Mouse (Mus musculus) CH12.LX (cell line): ENCODE data around the gene Gm15557. TPM values are rescaled to one million over a fixed set of nuclear protein-coding genes. Genes with fewer than 3 reads are reported as not detected.

Experiments
- DNase-seq: peaks from one replicate; pipeline ENCODE4 v3.0.0-alpha.2; 2013; ENCODE audit errors: extremely low read depth
- H3K27ac ChIP-seq: 2 replicates; pipeline ENCODE4 v1.5.1; 2012; ENCODE audit warnings: low read depth, mild to moderate bottlenecking, control low read depth, moderate library complexity; ENCODE audit not compliant: insufficient read depth
- H3K27me3 ChIP-seq: replicated peaks from 2 replicates; pipeline ENCODE3; 2012; ENCODE audit warnings: inconsistent platforms
- H3K36me3 ChIP-seq, 2 experiments: replicated peaks in 1 of 2; 2 replicates each; pipeline versions ENCODE3 to v1.6.1; 2012; ENCODE audit warnings: inconsistent platforms in 1 of 2, low read length in 1 of 2, mild to moderate bottlenecking in 1 of 2, mixed read lengths in 1 of 2, moderate library complexity in 1 of 2; ENCODE audit not compliant: control insufficient read depth in 1 of 2, insufficient read depth in 1 of 2
- H3K4me1 ChIP-seq, 2 experiments: 2 replicates each; pipeline ENCODE4 v1.6.1; 2012; ENCODE audit warnings: inconsistent platforms in 1 of 2, moderate library complexity in 1 of 2; ENCODE audit not compliant: insufficient read depth in 2 of 2, control insufficient read depth in 1 of 2
- H3K4me2 ChIP-seq: 2 replicates; pipeline ENCODE4 v1.6.1; 2012; ENCODE audit warnings: low read depth, mild to moderate bottlenecking, control low read depth; ENCODE audit not compliant: poor library complexity, insufficient read depth, severe bottlenecking
- H3K4me3 ChIP-seq, 3 experiments: fragments of 150-350 bp in 1 of 3; sonication (generic) in 1 of 3; replicated peaks in 1 of 3; 2 replicates each; pipeline versions ENCODE3 to v1.5.1; 2011 to 2012; ENCODE audit warnings: low read depth in 2 of 3, low read length in 2 of 3, mild to moderate bottlenecking in 2 of 3, moderate library complexity in 2 of 3, control low read depth in 1 of 3, improper control_type of control experiment in 1 of 3, inconsistent platforms in 1 of 3, mixed read lengths in 1 of 3; ENCODE audit not compliant: poor library complexity in 1 of 3
- H3K79me2 ChIP-seq: replicated peaks from 2 replicates; pipeline ENCODE4 v1.6.1; 2012; ENCODE audit warnings: mild to moderate bottlenecking, moderate library complexity; ENCODE audit not compliant: control insufficient read depth, poor library complexity, insufficient read depth, severe bottlenecking; ENCODE audit errors: extremely low read depth
- H3K9ac ChIP-seq: 2 replicates; pipeline ENCODE4 v1.6.1; 2012; ENCODE audit warnings: low read depth, mild to moderate bottlenecking, control low read depth, moderate library complexity; ENCODE audit not compliant: insufficient read depth
- H3K9me3 ChIP-seq: replicated peaks from 2 replicates; pipeline ENCODE3; 2012; ENCODE audit warnings: low read length, inconsistent platforms, mixed read lengths
- BHLHE40 ChIP-seq: IDR thresholded peaks from 2 replicates; pipeline ENCODE4 v1.6.1; 2011; ENCODE audit warnings: mild to moderate bottlenecking, low read depth, low read length, improper control_type of control experiment
- CTCF ChIP-seq, 2 experiments: IDR thresholded peaks in 1 of 2; conservative IDR thresholded peaks in 1 of 2; 2 replicates each; pipeline ENCODE4 v1.5.1; 2011 to 2012; ENCODE audit warnings: low read depth in 2 of 2, low read length in 2 of 2, improper control_type of control experiment in 1 of 2, inconsistent platforms in 1 of 2, mild to moderate bottlenecking in 1 of 2, moderate library complexity in 1 of 2
- E2F4 ChIP-seq: IDR thresholded peaks from 2 replicates; pipeline ENCODE4 v1.6.1; 2011; ENCODE audit warnings: low read depth, low read length, improper control_type of control experiment; ENCODE audit not compliant: insufficient replicate concordance
- ELF1 ChIP-seq: IDR thresholded peaks from 2 replicates; pipeline ENCODE4 v1.6.1; 2014; ENCODE audit warnings: low read depth, mild to moderate bottlenecking, inconsistent platforms, low read length, improper control_type of control experiment
- IRF4 ChIP-seq: IDR thresholded peaks from 2 replicates; pipeline ENCODE4 v1.6.1; 2014; ENCODE audit warnings: low read depth, mild to moderate bottlenecking, inconsistent platforms, low read length, improper control_type of control experiment
- JUND ChIP-seq: conservative IDR thresholded peaks from 2 replicates; pipeline ENCODE4 v1.6.1; 2011; ENCODE audit warnings: low read depth, low read length, improper control_type of control experiment
- MXI1 ChIP-seq: IDR thresholded peaks from 2 replicates; pipeline ENCODE4 v1.6.1; 2011; ENCODE audit warnings: mild to moderate bottlenecking, low read depth, low read length, improper control_type of control experiment
- NRF1 ChIP-seq: IDR thresholded peaks from 2 replicates; pipeline ENCODE4 v1.6.1; 2014; ENCODE audit warnings: low read depth, mild to moderate bottlenecking, inconsistent platforms, low read length, improper control_type of control experiment, moderate library complexity
- POLR2A ChIP-seq: IDR thresholded peaks from 2 replicates; pipeline ENCODE4 v1.6.1; 2011; ENCODE audit warnings: low read depth, mild to moderate bottlenecking, improper control_type of control experiment, low read length
- RAD21 ChIP-seq: IDR thresholded peaks from 2 replicates; pipeline ENCODE4 v1.6.1; 2011; ENCODE audit warnings: low read depth, mild to moderate bottlenecking, low read length, improper control_type of control experiment, moderate library complexity
- RCOR1 ChIP-seq: conservative IDR thresholded peaks from 2 replicates; pipeline ENCODE4 v1.6.1; 2012; ENCODE audit warnings: low read depth, mild to moderate bottlenecking, inconsistent platforms, low read length, improper control_type of control experiment
- SMC3 ChIP-seq: IDR thresholded peaks from 2 replicates; pipeline ENCODE4 v1.6.1; 2011; ENCODE audit warnings: low read depth, low read length, improper control_type of control experiment
- TBP ChIP-seq: conservative IDR thresholded peaks from 2 replicates; pipeline ENCODE4 v1.6.1; 2011; ENCODE audit warnings: low read depth, low read length, improper control_type of control experiment
- TCF12 ChIP-seq: IDR thresholded peaks from 2 replicates; pipeline ENCODE4 v1.6.1; 2014; ENCODE audit warnings: low read depth, mild to moderate bottlenecking, inconsistent platforms, low read length, improper control_type of control experiment
- ZKSCAN1 ChIP-seq: IDR thresholded peaks from 2 replicates; pipeline ENCODE4 v1.6.1; 2012; ENCODE audit warnings: low read depth, inconsistent platforms, low read length, improper control_type of control experiment, borderline replicate concordance
- ZNF384 ChIP-seq: IDR thresholded peaks from 2 replicates; pipeline ENCODE4 v1.6.1; 2012; ENCODE audit warnings: low read depth, low read length, improper control_type of control experiment, inconsistent platforms
- dilution Hi-C: fragments of 300-500 bp; cut with MboI; formaldehyde crosslinking; loops from 2 replicates; pipeline ENCODE4 v1.14.3; 2020; ENCODE audit warnings: low sequenced_read_pairs; ENCODE audit not compliant: extremely low pct_unique_long_range_greater_than_20kb, extremely low pct_ligation_motif_present
- in situ Hi-C: fragments of 300-500 bp; cut with MboI; formaldehyde crosslinking; loops from 3 replicates; pipeline ENCODE4 v1.14.3; 2019; ENCODE audit warnings: low sequenced_read_pairs, low pct_ligation_motif_present, low pct_unique_long_range_greater_than_20kb, mixed read lengths
- polyA plus RNA-seq: library from polyadenylated mRNA; unstranded; fragments of >175 nt; gene quantifications from 2 replicates; pipeline ENCODE4 v1.2.1, GENCODE M21; 2012; ENCODE audit warnings: low read depth; ENCODE audit not compliant: insufficient read length
- total RNA-seq, 2 experiments: library from RNA; depleted of rRNA; stranded (reverse); fragments of 300-350 nt in 1 of 2; fragments of >200 nt in 1 of 2; gene quantifications; 2 replicates each; pipeline ENCODE4 v1.2.3; 2012 to 2014

Gm15557 gene
- total and polyA plus RNA-seq, 3 experiments, result not detected

DNA sequence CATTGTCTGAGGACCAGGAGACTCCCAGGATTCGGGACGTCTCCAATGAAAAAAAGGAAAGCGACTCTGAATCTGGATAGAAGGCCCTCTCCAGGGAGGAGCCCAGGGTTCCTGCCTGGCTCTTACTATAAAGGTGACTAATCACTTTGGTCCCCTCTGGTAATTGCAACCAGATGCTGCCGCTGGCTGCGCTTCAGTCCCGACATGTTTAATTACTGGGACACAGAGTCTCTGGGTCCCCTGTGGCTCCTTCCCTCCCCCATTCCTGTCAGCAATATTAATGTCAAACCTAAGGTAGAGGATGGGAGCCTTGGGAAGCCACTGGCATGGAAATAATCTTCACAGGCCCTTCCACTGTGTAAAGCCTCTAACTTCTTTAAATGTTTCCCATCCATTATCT, 8.8 kb downstream of the Gm15557 start:
- Histone ChIP-seq H3K4me2 (no peak overlapping the region), H3K9me3 (no peaks in the 10 kb centered on the region), H3K27ac (no peak overlapping the region)
- no peak for TF ChIP-seq POLR2A
- TF ChIP-seq RAD21, result no peak
- TF ChIP-seq MXI1, result no peak
- TF ChIP-seq E2F4, result no peak
- TF ChIP-seq IRF4, result no peak
- no peak for TF ChIP-seq TBP
- TF ChIP-seq NRF1, result no peak
- no peak for TF ChIP-seq TCF12
- TF ChIP-seq ELF1, result no peak
- no peak for TF ChIP-seq RCOR1
- TF ChIP-seq, all 38 proteins: peak for 0
- Histone ChIP-seq H3K36me3 (no peaks in the 10 kb centered on the region), H3K4me1 (no peaks in the 10 kb centered on the region; a peak in 1 of 4 replicates), H3K9ac (no peak overlapping the region), H3K27me3 (peaks cover 8% of the 10 kb centered on the region), H3K4me3 (no peak overlapping the region), H3K79me2 (no peaks in the 10 kb centered on the region)
- dilution Hi-C loops (no loop called here), in situ Hi-C loops (loop anchor here (25.0 kb wide), 1 partner anchor 262 kb away; the partner anchor contains the start of gene Trpc4ap)
- DNase-seq, result no peak

- TF ChIP-seq ZNF384, result no peak
- peak; percentile 70 for TF ChIP-seq RAD21
- TF ChIP-seq BHLHE40, result no peak
- TF ChIP-seq JUND, result no peak
- TF ChIP-seq E2F4, result no peak
- TF ChIP-seq IRF4, result no peak
- TF ChIP-seq ZKSCAN1, result no peak
- peak; percentile 55 for TF ChIP-seq SMC3
- peak; percentile 55 to 72; a peak in 3 of 4 replicates for TF ChIP-seq CTCF (conservative IDR thresholded peaks at IDR 0.05 in 1 of 2, IDR thresholded peaks at IDR 0.05 in 1 of 2; ENCODE audit: low read depth in 2 of 2, low read length in 2 of 2)
- dilution Hi-C loops, result no loop called here
Observed at GRCm38 (mm10) chr2:155952006-155952405, 11.5 kb downstream of the Gm15557 start.

More at GRCm38 (mm10) chr2:155952006-155952405, 11.5 kb downstream of the Gm15557 start:
- in situ Hi-C loops, result no loop called here
- Histone ChIP-seq H3K4me2 (no peak overlapping the region), H3K4me1 (0 out of 4 replicates have a peak, but pooled peaks cover 0 to under 1% of the 10 kb centered on the region in 2 experiments), H3K27ac (no peak overlapping the region), H3K36me3 (no peaks in the 10 kb centered on the region), H3K9me3 (no peaks in the 10 kb centered on the region), H3K79me2 (0 out of 2 replicates have a peak, but pooled peaks cover 3% of the 10 kb centered on the region), H3K4me3 (no peak overlapping the region), H3K9ac (no peak overlapping the region), H3K27me3 (peaks cover 11% of the 10 kb centered on the region)
- no peak for DNase-seq
